ENCODE assay signal across 8 mouse cellular contexts in the genomic region with DNA sequence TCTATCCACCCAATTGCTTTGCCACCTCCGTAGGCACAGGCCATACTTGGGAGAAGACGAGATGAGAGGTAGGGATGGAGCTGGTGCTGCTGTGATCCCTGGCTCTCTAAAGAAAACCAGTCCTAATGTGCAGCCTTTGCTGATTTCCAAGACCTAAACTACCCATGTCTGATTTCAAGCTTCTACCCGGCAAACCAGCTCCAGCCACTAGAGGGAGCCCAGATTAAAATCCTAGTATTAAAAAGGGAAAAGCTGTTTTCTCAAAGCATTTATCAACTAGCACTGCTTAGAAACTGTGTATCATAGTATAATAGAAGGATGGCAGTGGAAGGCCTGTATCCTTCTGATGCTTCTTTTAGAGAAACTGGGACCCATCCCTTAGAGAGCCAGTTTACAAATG. TPM values are rescaled to one million over a fixed set of nuclear protein-coding genes. Genes with fewer than 3 reads are reported as not detected.
DNase-seq lines count a peak whose midpoint lies in the region; ATAC-seq and TF ChIP-seq lines count a peak whose summit lies in the region.

No protein-coding gene starts in this region.

- ATAC-seq in hindbrain, embryonic 13.5 days (ENCODE audit: low FRiP score), result no peak
- no peak for ATAC-seq in erythroid progenitor cell, adult 5-6 weeks (replicated peaks; ENCODE audit: low FRiP score, poor library complexity, severe bottlenecking)

- no peak overlapping the region for H3K9ac ChIP-seq in hindbrain, embryonic 13.5 days
- H3K9ac ChIP-seq in CH12.LX (ENCODE audit: insufficient read depth, low read depth), result no peak overlapping the region

- peak; percentile 31 for DNase-seq in hindbrain, embryonic 10.5 days (ENCODE audit: low spot score)
- peak; percentile 19 for DNase-seq in CH12.LX (ENCODE audit: extremely low read depth)
- peak; percentile 58 for DNase-seq in brain, adult 2 months (ENCODE audit: low read depth, low spot score)
- DNase-seq in fibroblast of lung, adult 2 months (ENCODE audit: low read depth), result peak; percentile 31
- DNase-seq in layer of hippocampus, adult 18-20 months (ENCODE audit: low spot score in 2 of 2), result peak; percentile 20 to 86
- peak; percentile 32 for DNase-seq in lung, postnatal 25 days (ENCODE audit: low spot score)

- H3K36me3 ChIP-seq in hindbrain, embryonic 10.5 days, result no peaks in the 10 kb centered on the region
- no peaks in the 10 kb centered on the region for H3K36me3 ChIP-seq in hindbrain, embryonic 13.5 days
- no peaks in the 10 kb centered on the region for H3K36me3 ChIP-seq in CH12.LX (replicated peaks in 1 of 2; ENCODE audit: control insufficient read depth in 1 of 2, insufficient read depth in 1 of 2, low read length in 1 of 2)

- no peaks in the 10 kb centered on the region for H3K9me3 ChIP-seq in hindbrain, embryonic 10.5 days
- no peaks in the 10 kb centered on the region for H3K9me3 ChIP-seq in hindbrain, embryonic 13.5 days
- no peaks in the 10 kb centered on the region for H3K9me3 ChIP-seq in CH12.LX (replicated peaks; ENCODE audit: low read length)

- TF ChIP-seq RAD21 in CH12.LX (IDR thresholded peaks at IDR 0.05; ENCODE audit: low read depth, low read length), result peak; percentile 28

- H3K79me2 ChIP-seq in CH12.LX (replicated peaks; ENCODE audit: control insufficient read depth, extremely low read depth, insufficient read depth, poor library complexity, severe bottlenecking), result no peaks in the 10 kb centered on the region

- H3K4me2 ChIP-seq in hindbrain, embryonic 13.5 days, result no peak overlapping the region
- no peak overlapping the region for H3K4me2 ChIP-seq in CH12.LX (ENCODE audit: insufficient read depth, low read depth, poor library complexity, severe bottlenecking)

- H3K27me3 ChIP-seq in hindbrain, embryonic 10.5 days (ENCODE audit: insufficient read depth, poor library complexity, severe bottlenecking), result no peaks in the 10 kb centered on the region
- H3K27me3 ChIP-seq in hindbrain, embryonic 13.5 days, result peaks cover 4% of the 10 kb centered on the region
- no peaks in the 10 kb centered on the region for H3K27me3 ChIP-seq in CH12.LX (replicated peaks)

- no peak for TF ChIP-seq POLR2A in CH12.LX (IDR thresholded peaks at IDR 0.05; ENCODE audit: low read depth, low read length)

- no peak for TF ChIP-seq EP300 in CH12.LX (IDR thresholded peaks at IDR 0.05; ENCODE audit: low read length)

- dilution Hi-C loops in CH12.LX (cut with MboI; ENCODE audit: extremely low pct_ligation_motif_present, extremely low pct_unique_long_range_greater_than_20kb, low sequenced_read_pairs), result no loop called here

- WGBS in hindbrain, embryonic 10.5 days, result 30% methylated on average over 3 of the region's 3 CpGs
- whole genome bisulfite sequencing in hindbrain, embryonic 13.5 days, result 36% methylated on average over 3 of the region's 3 CpGs

- in situ Hi-C loops in CH12.LX (cut with MboI; ENCODE audit: low pct_ligation_motif_present, low pct_unique_long_range_greater_than_20kb, low sequenced_read_pairs), result no loop called here

- H3K4me3 ChIP-seq in hindbrain, embryonic 10.5 days, result no peak overlapping the region
- H3K4me3 ChIP-seq in hindbrain, embryonic 13.5 days, result no peak overlapping the region
- H3K4me3 ChIP-seq in CH12.LX (replicated peaks in 1 of 3; ENCODE audit: low read depth in 2 of 3, low read length in 2 of 3, poor library complexity in 1 of 3), result no peak overlapping the region

- no peak overlapping the region for H3K27ac ChIP-seq in hindbrain, embryonic 10.5 days
- H3K27ac ChIP-seq in hindbrain, embryonic 13.5 days, result no peak overlapping the region
- H3K27ac ChIP-seq in CH12.LX (ENCODE audit: insufficient read depth, low read depth), result no peak overlapping the region

- TF ChIP-seq CTCF in CH12.LX (conservative IDR thresholded peaks at IDR 0.05 in 1 of 2, IDR thresholded peaks at IDR 0.05 in 1 of 2; ENCODE audit: low read depth in 2 of 2, low read length in 2 of 2), result peak; percentile 70 to 74

- H3K4me1 ChIP-seq in hindbrain, embryonic 10.5 days (replicated peaks), result peaks cover 2% of the 10 kb centered on the region
- peaks cover 4% of the 10 kb centered on the region; the same call in 1 of the 2 replicates for H3K4me1 ChIP-seq in hindbrain, embryonic 13.5 days (replicated peaks)
- H3K4me1 ChIP-seq in CH12.LX (ENCODE audit: control insufficient read depth in 1 of 2, insufficient read depth in 2 of 2), result no peaks in the 10 kb centered on the region

TF ChIP-seq in CH12.LX, 34 proteins besides CTCF, POLR2A, EP300 and RAD21:
- TF ChIP-seq RCOR1 (conservative IDR thresholded peaks at IDR 0.05; ENCODE audit: low read depth, low read length), result no peak
- peak; percentile 60 for TF ChIP-seq SMC3 (IDR thresholded peaks at IDR 0.05; ENCODE audit: low read depth, low read length)

RNA-seq across cellular contexts. Expression of gene Steap4, which starts 5.0 kb away (rescaled TPM):
- 0.13 and 0.17 TPM in 2 replicates for polyA plus RNA-seq in hindbrain, embryonic 10.5 days (2016; fragmentation: Nextera tagmentation; extraction: Ambion mirVana)
- 0.08 and 0.26 TPM in 2 replicates for polyA plus RNA-seq in hindbrain, embryonic 13.5 days (2015; fragmentation: Nextera tagmentation; extraction: Ambion mirVana)
- total RNA-seq in CH12.LX (2012; rRNA removed), result 0.08 TPM in 1 of 2 replicates, not detected in the other
- not detected in 2 replicates for total RNA-seq in CH12.LX (2014; rRNA removed)
- not detected in 2 replicates for polyA plus RNA-seq in CH12.LX (2012; ENCODE audit: insufficient read length, low read depth)
- total RNA-seq in layer of hippocampus, adult 18-20 months (2021), result under 1 TPM; 0.13 to 0.15 TPM
- total RNA-seq in erythroid progenitor cell, adult 5-6 weeks (2015; ENCODE audit: low replicate concordance), result 2.5 and 4.3 TPM in 2 replicates
- total RNA-seq in erythroid progenitor cell, adult 5-6 weeks (2017; ENCODE audit: low replicate concordance), result 0.08 and 2.7 TPM in 2 replicates
